Mouse (Mus musculus) heart, postnatal 14 days (tissue): ENCODE data around the gene Acyp1. TPM values are rescaled to one million over a fixed set of nuclear protein-coding genes. Genes with fewer than 3 reads are reported as not detected.
A peak's percentile ranks its signal among the peaks of the same experiment; 100 is the strongest.

ENCODE experiments used
- DNase-seq, 2 experiments: peaks; one replicate each; pipeline ENCODE4 v3.0.0; 2021 to 2022
- intact Hi-C: fragments of 180-260 bp; cut with DNase I; formaldehyde crosslinking; loops from one replicate; pipeline ENCODE4 v1.15.1; 2025
- microRNA-seq, 2 experiments: library from miRNA; unstranded; fragments of <30 nt; microRNA quantifications; one replicate each; pipeline ENCODE4 v1.2.0; 2021 to 2022
- total RNA-seq, 2 experiments: library from RNA; stranded (reverse); gene quantifications; 2 replicates each; pipeline ENCODE4 v1.2.3; 2021

Gene Acyp1
- total RNA-seq, 2 experiments from 2014 or later: 19.2 to 20.3 TPM

DNA sequence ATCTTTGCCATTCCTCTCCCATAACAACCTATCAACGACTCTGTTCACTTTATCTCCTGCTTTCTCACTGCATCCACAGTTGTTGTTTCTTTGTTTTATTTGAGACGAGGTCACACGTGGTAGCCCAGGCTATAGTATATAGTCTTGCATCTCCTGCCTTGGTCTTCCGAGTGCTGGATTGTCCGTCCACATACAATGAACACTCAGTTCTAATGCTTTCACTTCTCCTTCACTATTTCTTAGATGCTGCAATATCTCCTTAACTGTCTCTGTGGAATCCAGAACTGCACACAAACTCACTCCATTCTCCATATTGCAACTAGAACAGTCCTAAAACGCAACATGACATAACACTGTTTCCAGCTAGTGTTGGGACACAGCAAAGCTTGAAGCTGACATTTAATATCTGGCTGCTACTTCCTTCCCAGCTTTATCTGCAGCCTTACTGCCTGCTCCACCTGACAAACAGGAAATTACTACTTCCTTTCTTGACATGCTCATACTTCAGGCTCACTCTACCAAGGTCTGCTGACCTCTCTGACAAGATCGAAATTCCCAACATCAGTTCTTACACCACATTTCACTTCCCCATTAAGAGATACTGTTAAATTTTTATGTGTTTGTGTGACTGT, 31.1 kb downstream of the Acyp1 start:
- intact Hi-C loops: no loop called here
- no peak for DNase-seq

DNA sequence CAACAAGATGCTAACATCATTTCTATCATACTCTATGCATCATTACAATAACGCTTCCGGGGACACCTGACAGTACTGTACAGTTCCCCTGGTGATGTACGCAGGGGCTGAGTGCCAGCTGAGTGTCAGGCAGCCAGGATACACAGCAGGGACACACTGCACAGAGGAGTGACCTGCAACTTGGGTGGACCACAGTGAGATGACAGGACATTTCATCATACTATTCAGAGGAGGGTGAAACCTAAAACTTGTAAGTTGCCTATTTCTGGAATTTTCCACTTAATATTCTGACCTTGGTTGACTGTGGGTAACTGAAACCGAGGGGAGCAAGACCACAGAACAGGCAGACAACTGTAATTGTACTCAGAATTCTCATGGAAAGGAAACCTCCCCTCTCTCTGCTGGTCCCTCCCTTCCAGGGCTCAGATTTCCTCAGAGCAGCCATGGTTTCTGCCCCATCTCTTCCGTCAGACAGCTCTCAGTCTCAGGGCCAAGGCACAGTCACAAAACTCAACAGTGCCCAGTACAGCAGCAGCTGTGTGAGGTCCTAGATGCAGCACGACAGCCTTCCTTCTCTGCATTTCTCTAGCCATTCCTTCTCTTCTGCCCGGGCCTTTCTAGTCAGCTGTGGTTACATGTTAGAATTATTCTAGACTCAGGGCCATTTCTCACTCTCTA, 32.0 kb downstream of the Acyp1 start:
- peak in 1 of 2 experiments; percentile 26 for DNase-seq
- intact Hi-C loops: no loop called here

DNA sequence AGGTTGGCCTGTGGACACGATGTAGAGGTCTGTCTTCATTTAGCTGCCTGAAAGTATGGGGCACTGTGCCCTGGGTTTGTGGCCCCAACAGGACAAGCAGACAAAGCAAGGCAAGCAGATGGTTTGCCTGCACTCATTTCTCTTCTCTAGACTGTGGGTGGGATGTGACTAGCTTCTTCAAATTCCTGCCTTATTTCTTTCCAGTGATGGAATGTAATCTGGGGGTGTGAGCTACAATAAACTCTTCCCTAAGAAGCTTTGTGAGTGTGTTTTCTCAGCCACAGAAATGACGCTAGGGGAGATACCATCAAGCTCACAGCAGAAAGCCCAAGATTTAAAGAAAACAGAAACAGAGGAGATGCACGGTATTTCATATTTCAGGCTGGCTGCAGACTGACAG, 36.2 kb downstream of the Acyp1 start:
- DNase-seq: no peak
- intact Hi-C loops: no loop called here

GRCm38 (mm10) chr12:85237553-85237952, 50.7 kb downstream of the Acyp1 start:
- intact Hi-C loops: no loop called here
- no peak for DNase-seq

DNA sequence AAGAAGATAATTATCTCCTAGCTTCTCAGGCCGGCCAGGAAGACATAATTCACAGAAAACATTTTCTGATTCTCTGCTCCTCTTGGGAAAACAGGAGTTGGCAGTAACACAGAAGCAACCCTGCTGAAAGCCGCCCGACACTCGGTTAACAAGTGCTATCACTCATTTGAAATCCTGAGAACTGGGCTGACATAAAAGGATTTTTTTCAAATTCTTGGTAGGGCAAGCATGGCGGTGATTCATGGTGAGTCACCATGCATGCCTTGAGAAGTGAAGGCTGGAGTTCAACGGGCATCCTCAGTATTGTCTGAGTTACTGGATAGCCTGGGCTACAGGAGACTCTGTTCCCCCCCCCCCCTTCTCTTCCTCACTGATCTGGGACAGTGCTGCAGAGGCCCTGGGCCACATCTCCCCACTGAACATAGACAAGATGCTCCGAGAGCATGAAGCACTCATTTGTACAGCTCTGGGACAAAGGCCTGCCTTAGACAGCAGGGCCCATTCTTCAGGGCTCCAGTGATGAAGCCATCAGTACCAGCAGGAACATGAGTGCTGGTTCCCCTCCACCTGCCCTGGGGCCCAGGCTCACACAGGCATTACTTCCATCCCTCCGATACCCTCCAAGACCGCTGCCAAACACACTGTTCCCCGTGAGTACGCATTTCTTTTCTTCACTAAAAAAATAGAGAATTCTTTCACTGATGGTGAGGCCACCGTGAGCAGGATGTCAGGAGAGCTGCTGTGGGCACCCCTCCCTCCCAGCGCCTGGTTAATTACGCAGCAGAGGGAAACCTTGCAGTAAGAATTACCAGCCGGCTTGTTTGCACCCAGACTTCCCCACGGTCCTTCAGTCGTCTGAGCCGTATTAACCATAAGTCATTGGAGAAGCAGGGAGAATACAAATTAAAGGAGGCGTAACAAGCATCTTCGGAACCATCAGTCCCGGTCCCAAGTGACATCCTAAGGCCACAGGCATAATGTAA, 54.6 kb downstream of the Acyp1 start:
- intact Hi-C loops: no loop called here
- DNase-seq: no peak

- DNase-seq: peak in 1 of 2 experiments; percentile 18
- intact Hi-C loops: no loop called here
Measured at GRCm38 (mm10) chr12:85227876-85228599, 60.2 kb downstream of the Acyp1 start.

DNA sequence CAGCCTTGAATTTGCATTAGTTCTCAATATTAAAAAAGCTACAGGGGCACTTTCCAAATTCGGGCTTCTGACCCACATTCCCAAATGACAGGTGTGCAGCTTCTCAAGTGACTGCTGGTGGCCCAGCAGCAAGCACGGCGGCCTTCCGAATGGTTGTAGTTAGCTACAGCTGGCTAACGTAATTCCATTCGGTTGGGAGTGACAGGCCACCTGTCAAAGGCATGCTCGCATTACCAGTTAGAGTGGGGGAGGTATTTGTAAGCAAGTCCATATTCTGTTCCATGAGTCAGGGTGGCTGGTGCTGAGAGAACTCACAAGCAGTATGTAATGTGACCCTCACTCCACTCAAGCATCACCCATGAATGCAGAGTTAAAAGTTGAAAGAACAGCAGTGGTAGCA, 61.0 kb downstream of the Acyp1 start:
- intact Hi-C loops: no loop called here
- no peak for DNase-seq

Small RNA genes within 50 kb of the gene (microRNA-seq; reads per million reads assigned to microRNA genes)
- 0.12 to 0.81 reads per million in 2 experiments for gene Mir6938

Other genes starting within 250 kb of the Acyp1 start
- 1 to 10 TPM; 1.1 to 2.7 TPM for gene Prox2, start 177.7 kb downstream of the Acyp1 start, total RNA-seq
- gene Dlst, start 177.6 kb downstream of the Acyp1 start, total RNA-seq: 100 to 1,000 TPM; 713 to 718 TPM
- gene Rps6kl1, start 137.2 kb downstream of the Acyp1 start, total RNA-seq: 1 to 10 TPM; 4.3 to 4.8 TPM
- 1 to 10 TPM; 3.5 to 4.6 TPM for gene Pgf, start 110.6 kb downstream of the Acyp1 start, total RNA-seq
- 10 to 100 TPM; 47.0 to 50.4 TPM for gene Eif2b2, start 69.0 kb downstream of the Acyp1 start, total RNA-seq
- gene Mlh3, start 17.8 kb downstream of the Acyp1 start, total RNA-seq: 1 to 10 TPM; 8.3 to 8.6 TPM
- 1 to 10 TPM; 1.5 to 2.2 TPM for gene Zc2hc1c, start 153 bp upstream of the Acyp1 start, total RNA-seq
- gene Nek9, start 50.9 kb upstream of the Acyp1 start, total RNA-seq: 10 to 100 TPM; 75.6 to 75.8 TPM
- 100 to 1,000 TPM; 150 to 157 TPM for gene Tmed10, start 86.4 kb upstream of the Acyp1 start, total RNA-seq
- 1 to 10 TPM; 4.3 to 5.0 TPM for gene Fos, start 185.5 kb upstream of the Acyp1 start, total RNA-seq